Mouse (Mus musculus) CH12.LX (cell line): Measurements from ENCODE around the gene Sestd1. TPM values are rescaled to one million over a fixed set of nuclear protein-coding genes. Genes with fewer than 3 reads are reported as not detected.

Experiments
- DNase-seq: peaks from one replicate; pipeline ENCODE4 v3.0.0-alpha.2; 2013; ENCODE audit errors: extremely low read depth
- H3K27ac ChIP-seq: 2 replicates; pipeline ENCODE4 v1.5.1; 2012; ENCODE audit warnings: low read depth, mild to moderate bottlenecking, control low read depth, moderate library complexity; ENCODE audit not compliant: insufficient read depth
- H3K27me3 ChIP-seq: replicated peaks from 2 replicates; pipeline ENCODE3; 2012; ENCODE audit warnings: inconsistent platforms
- H3K36me3 ChIP-seq, 2 experiments: replicated peaks in 1 of 2; 2 replicates each; pipeline versions ENCODE3 to v1.6.1; 2012; ENCODE audit warnings: inconsistent platforms in 1 of 2, low read length in 1 of 2, mild to moderate bottlenecking in 1 of 2, mixed read lengths in 1 of 2, moderate library complexity in 1 of 2; ENCODE audit not compliant: control insufficient read depth in 1 of 2, insufficient read depth in 1 of 2
- H3K4me1 ChIP-seq, 2 experiments: 2 replicates each; pipeline ENCODE4 v1.6.1; 2012; ENCODE audit warnings: inconsistent platforms in 1 of 2, moderate library complexity in 1 of 2; ENCODE audit not compliant: insufficient read depth in 2 of 2, control insufficient read depth in 1 of 2
- H3K4me2 ChIP-seq: 2 replicates; pipeline ENCODE4 v1.6.1; 2012; ENCODE audit warnings: low read depth, mild to moderate bottlenecking, control low read depth; ENCODE audit not compliant: poor library complexity, insufficient read depth, severe bottlenecking
- H3K4me3 ChIP-seq, 3 experiments: fragments of 150-350 bp in 1 of 3; sonication (generic) in 1 of 3; replicated peaks in 1 of 3; 2 replicates each; pipeline versions ENCODE3 to v1.5.1; 2011 to 2012; ENCODE audit warnings: low read depth in 2 of 3, low read length in 2 of 3, mild to moderate bottlenecking in 2 of 3, moderate library complexity in 2 of 3, control low read depth in 1 of 3, improper control_type of control experiment in 1 of 3, inconsistent platforms in 1 of 3, mixed read lengths in 1 of 3; ENCODE audit not compliant: poor library complexity in 1 of 3
- H3K79me2 ChIP-seq: replicated peaks from 2 replicates; pipeline ENCODE4 v1.6.1; 2012; ENCODE audit warnings: mild to moderate bottlenecking, moderate library complexity; ENCODE audit not compliant: control insufficient read depth, poor library complexity, insufficient read depth, severe bottlenecking; ENCODE audit errors: extremely low read depth
- H3K9ac ChIP-seq: 2 replicates; pipeline ENCODE4 v1.6.1; 2012; ENCODE audit warnings: low read depth, mild to moderate bottlenecking, control low read depth, moderate library complexity; ENCODE audit not compliant: insufficient read depth
- H3K9me3 ChIP-seq: replicated peaks from 2 replicates; pipeline ENCODE3; 2012; ENCODE audit warnings: low read length, inconsistent platforms, mixed read lengths
- BHLHE40 ChIP-seq: IDR thresholded peaks from 2 replicates; pipeline ENCODE4 v1.6.1; 2011; ENCODE audit warnings: mild to moderate bottlenecking, low read depth, low read length, improper control_type of control experiment
- CHD2 ChIP-seq: IDR thresholded peaks from 2 replicates; pipeline ENCODE4 v1.6.1; 2011; ENCODE audit warnings: low read length, improper control_type of control experiment
- E2F4 ChIP-seq: IDR thresholded peaks from 2 replicates; pipeline ENCODE4 v1.6.1; 2011; ENCODE audit warnings: low read depth, low read length, improper control_type of control experiment; ENCODE audit not compliant: insufficient replicate concordance
- EP300 ChIP-seq: IDR thresholded peaks from 2 replicates; pipeline ENCODE4 v1.6.1; 2011; ENCODE audit warnings: low read length, improper control_type of control experiment
- GABPA ChIP-seq: IDR thresholded peaks from 2 replicates; pipeline ENCODE4 v1.6.1; 2012; ENCODE audit warnings: low read depth, low read length, improper control_type of control experiment, inconsistent platforms; ENCODE audit not compliant: insufficient replicate concordance
- HCFC1 ChIP-seq: IDR thresholded peaks from 2 replicates; pipeline ENCODE4 v1.6.1; 2012; ENCODE audit warnings: low read depth, mild to moderate bottlenecking, inconsistent platforms, low read length, improper control_type of control experiment
- MAFK ChIP-seq: IDR thresholded peaks from 2 replicates; pipeline ENCODE4 v1.6.1; 2011; ENCODE audit warnings: low read length, improper control_type of control experiment; ENCODE audit not compliant: insufficient replicate concordance
- MAX ChIP-seq: IDR thresholded peaks from 2 replicates; pipeline ENCODE4 v1.6.1; 2011; ENCODE audit warnings: low read length, improper control_type of control experiment
- MAZ ChIP-seq: IDR thresholded peaks from 2 replicates; pipeline ENCODE4 v1.6.1; 2012; ENCODE audit warnings: low read depth, mild to moderate bottlenecking, inconsistent platforms, low read length, improper control_type of control experiment, moderate library complexity
- MEF2A ChIP-seq: IDR thresholded peaks from 2 replicates; pipeline ENCODE4 v1.6.1; 2014; ENCODE audit warnings: low read depth, mild to moderate bottlenecking, inconsistent platforms, low read length, improper control_type of control experiment, borderline replicate concordance
- MXI1 ChIP-seq: IDR thresholded peaks from 2 replicates; pipeline ENCODE4 v1.6.1; 2011; ENCODE audit warnings: mild to moderate bottlenecking, low read depth, low read length, improper control_type of control experiment
- POLR2AphosphoS2 ChIP-seq: IDR thresholded peaks from 2 replicates; pipeline ENCODE4 v1.6.1; 2011; ENCODE audit warnings: low read depth, low read length, improper control_type of control experiment
- RCOR1 ChIP-seq: conservative IDR thresholded peaks from 2 replicates; pipeline ENCODE4 v1.6.1; 2012; ENCODE audit warnings: low read depth, mild to moderate bottlenecking, inconsistent platforms, low read length, improper control_type of control experiment
- SMC3 ChIP-seq: IDR thresholded peaks from 2 replicates; pipeline ENCODE4 v1.6.1; 2011; ENCODE audit warnings: low read depth, low read length, improper control_type of control experiment
- TBP ChIP-seq: conservative IDR thresholded peaks from 2 replicates; pipeline ENCODE4 v1.6.1; 2011; ENCODE audit warnings: low read depth, low read length, improper control_type of control experiment
- UBTF ChIP-seq: IDR thresholded peaks from 2 replicates; pipeline ENCODE4 v1.6.1; 2012; ENCODE audit warnings: low read depth, mild to moderate bottlenecking, inconsistent platforms, low read length, improper control_type of control experiment, moderate library complexity
- USF1 ChIP-seq: IDR thresholded peaks from 2 replicates; pipeline ENCODE4 v1.6.1; 2014; ENCODE audit warnings: low read depth, mild to moderate bottlenecking, inconsistent platforms, low read length, improper control_type of control experiment
- USF2 ChIP-seq: conservative IDR thresholded peaks from 2 replicates; pipeline ENCODE4 v1.6.1; 2011; ENCODE audit warnings: low read depth, low read length, improper control_type of control experiment
- ZC3H11A ChIP-seq: IDR thresholded peaks from 2 replicates; pipeline ENCODE4 v1.6.1; 2012; ENCODE audit warnings: low read depth, mild to moderate bottlenecking, inconsistent platforms, low read length, improper control_type of control experiment
- ZNF384 ChIP-seq: IDR thresholded peaks from 2 replicates; pipeline ENCODE4 v1.6.1; 2012; ENCODE audit warnings: low read depth, low read length, improper control_type of control experiment, inconsistent platforms
- dilution Hi-C: fragments of 300-500 bp; cut with MboI; formaldehyde crosslinking; loops from 2 replicates; pipeline ENCODE4 v1.14.3; 2020; ENCODE audit warnings: low sequenced_read_pairs; ENCODE audit not compliant: extremely low pct_unique_long_range_greater_than_20kb, extremely low pct_ligation_motif_present
- in situ Hi-C: fragments of 300-500 bp; cut with MboI; formaldehyde crosslinking; loops from 3 replicates; pipeline ENCODE4 v1.14.3; 2019; ENCODE audit warnings: low sequenced_read_pairs, low pct_ligation_motif_present, low pct_unique_long_range_greater_than_20kb, mixed read lengths
- polyA plus RNA-seq: library from polyadenylated mRNA; unstranded; fragments of >175 nt; gene quantifications from 2 replicates; pipeline ENCODE4 v1.2.1, GENCODE M21; 2012; ENCODE audit warnings: low read depth; ENCODE audit not compliant: insufficient read length
- total RNA-seq, 2 experiments: library from RNA; depleted of rRNA; stranded (reverse); fragments of 300-350 nt in 1 of 2; fragments of >200 nt in 1 of 2; gene quantifications; 2 replicates each; pipeline ENCODE4 v1.2.3; 2012 to 2014

Sestd1 gene
- total and polyA plus RNA-seq, 3 experiments: not detected

DNA sequence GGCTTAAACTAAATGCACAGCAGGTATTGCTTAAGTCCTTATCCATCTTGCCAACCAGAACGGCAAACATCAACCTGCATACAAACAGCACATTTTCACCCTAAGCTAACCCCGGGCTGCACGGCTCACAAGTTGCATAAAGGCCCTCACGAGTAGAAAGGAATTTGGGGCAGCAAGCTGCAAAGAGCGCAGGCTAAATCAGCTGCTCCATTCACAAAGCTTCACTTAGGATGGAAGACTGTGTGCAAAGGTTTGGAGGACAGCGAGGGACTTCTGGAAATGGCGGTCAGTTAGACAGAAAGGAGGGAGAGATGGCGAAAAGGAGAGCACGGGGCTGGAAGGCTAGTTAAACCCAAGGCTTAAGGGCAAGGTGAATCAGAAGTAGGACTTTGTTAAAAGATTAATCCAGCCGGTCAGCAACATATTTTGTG lies 108.1 kb downstream of the Sestd1 start:
- H3K4me1 ChIP-seq: no peaks in the 10 kb centered on the region
- no peaks in the 10 kb centered on the region for H3K79me2 ChIP-seq
- H3K9ac ChIP-seq: no peak overlapping the region
- dilution Hi-C loops (no loop called here), in situ Hi-C loops (no loop called here)
- no peaks in the 10 kb centered on the region for H3K27me3 ChIP-seq
- no peak for DNase-seq
- no peak overlapping the region for H3K4me3 ChIP-seq
- H3K4me2 ChIP-seq: no peak overlapping the region
- no peak overlapping the region for H3K27ac ChIP-seq
- H3K9me3 ChIP-seq: peaks cover 64% of the 10 kb centered on the region
- TF ChIP-seq RCOR1 (no peak), SMC3 (no peak), TBP (no peak), ZNF384 (no peak), POLR2AphosphoS2 (no peak), MAX (no peak), USF2 (no peak)
- H3K36me3 ChIP-seq: no peaks in the 10 kb centered on the region

- no peak for DNase-seq
- Histone ChIP-seq H3K36me3 (no peaks in the 10 kb centered on the region), H3K4me1 (no peaks in the 10 kb centered on the region), H3K9me3 (peaks cover 67% of the 10 kb centered on the region), H3K27me3 (no peaks in the 10 kb centered on the region), H3K4me3 (no peak overlapping the region), H3K79me2 (no peaks in the 10 kb centered on the region), H3K4me2 (no peak overlapping the region), H3K27ac (no peak overlapping the region), H3K9ac (no peak overlapping the region)
- TF ChIP-seq MAFK (no peak), SMC3 (no peak)
- dilution Hi-C loops (no loop called here), in situ Hi-C loops (no loop called here)
These were observed 108.8 kb downstream of the Sestd1 start for GRCm38 (mm10) chr2:77171444-77172240.

DNA sequence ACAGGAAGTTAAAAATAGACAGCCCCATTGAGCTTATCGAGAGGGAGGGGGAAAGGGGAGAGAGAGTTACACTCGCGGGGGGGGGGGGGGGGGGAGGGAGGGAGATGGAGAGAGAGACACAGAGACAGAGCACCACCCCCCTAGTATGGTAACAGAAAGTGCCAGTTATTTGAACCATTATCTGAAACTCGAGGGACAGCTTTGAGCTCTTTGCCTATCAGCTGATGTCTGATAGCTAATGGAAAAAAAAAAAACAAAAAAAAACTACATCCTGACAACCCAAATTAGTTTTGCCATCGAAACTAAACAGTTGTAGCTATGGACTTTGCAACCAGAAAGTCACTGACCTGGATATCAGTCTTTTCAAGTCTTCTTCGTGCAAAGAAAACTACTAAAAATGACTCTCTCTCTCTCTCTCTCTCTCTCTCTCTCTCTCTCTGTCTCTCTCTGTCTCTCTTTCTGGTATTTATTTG lies 109.7 kb downstream of the Sestd1 start, which contains the start of gene Ccdc141:
TSS of gene Ccdc141 (minus strand) at position 4 of the 473 bp plus-strand sequence.
- no peak within 1 kb of the TSS for H3K4me2 ChIP-seq
- no peak for DNase-seq
- dilution Hi-C loops: no loop called here

More for the DNA sequence above, 109.7 kb downstream of the Sestd1 start, which contains the start of gene Ccdc141:
- TF ChIP-seq MXI1 (no peak), MAZ (no peak), EP300 (no peak), CHD2 (no peak), TBP (no peak), ZNF384 (no peak), HCFC1 (no peak), BHLHE40 (no peak), MAFK (no peak), ZC3H11A (no peak), UBTF (no peak), SMC3 (no peak), MAX (no peak), GABPA (no peak), USF1 (no peak), MEF2A (no peak), E2F4 (no peak)
- Histone ChIP-seq H3K27ac (no peak within 1 kb of the TSS), H3K9me3 (peaks cover 71% of the 10 kb centered on the region), H3K4me3 (no peak within 1 kb of the TSS), H3K4me1 (no peaks in the 10 kb centered on the region), H3K9ac (no peak within 1 kb of the TSS), H3K27me3 (no peaks in the 10 kb centered on the region), H3K36me3 (no peaks in the 10 kb centered on the region), H3K79me2 (no peaks in the 10 kb centered on the region)
- in situ Hi-C loops: no loop called here
